Mouse (Mus musculus) E14TG2a.4 (cell line): ENCODE measurements at regions not wholly inside any gene's neighbourhood (a gene's known extent, or its start where the extent isn't known, plus 50 kb on each side); places are given as distances from the start of the nearest gene placed in this dataset.

Experiments used
- CTCF ChIP-seq: conservative IDR thresholded peaks from 2 replicates; pipeline ENCODE4 v1.5.1; 2014; ENCODE audit warnings: low read length
- POU5F1 ChIP-seq: IDR thresholded peaks from 2 replicates; pipeline ENCODE4 v1.6.1; 2014; ENCODE audit warnings: low read length, borderline replicate concordance

DNA sequence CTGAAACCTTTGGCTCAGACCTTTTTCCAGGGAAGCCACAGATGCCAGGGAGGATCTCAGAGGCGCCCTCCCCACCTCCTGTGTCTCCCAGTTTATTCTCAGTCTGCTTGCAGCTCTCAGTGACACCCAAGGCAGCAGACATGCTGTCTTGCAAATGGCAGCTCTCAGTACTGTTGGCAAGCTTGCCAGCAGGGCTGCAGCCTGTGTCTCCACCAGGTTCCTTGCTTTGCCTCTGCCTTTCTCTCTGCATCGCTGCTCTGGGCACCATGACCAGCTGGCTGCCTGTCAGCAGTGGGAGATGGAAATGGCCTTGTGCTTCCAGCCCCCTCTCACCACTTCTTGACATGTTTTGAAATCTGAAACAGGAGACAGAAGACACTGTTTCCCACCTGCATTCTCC is 270.2 kb upstream of the Slc24a2 start:
- TF ChIP-seq CTCF (no peak), POU5F1 (no peak)
